Mouse (Mus musculus): ENCODE measurements around the gene AI464131. TPM values are rescaled to one million over a fixed set of nuclear protein-coding genes. Genes with fewer than 3 reads are reported as not detected.

The AI464131 gene
- polyA plus RNA-seq, 1 experiment from 2014 or later: 11.6 TPM

- Histone ChIP-seq H3K9me3 (ENCODE audit: control insufficient read depth) (0 out of 2 replicates have a peak, but pooled peaks cover 3% of the 10 kb centered on the region), H3K4me2 (replicated peaks; ENCODE audit: low read depth) (no peak overlapping the region), H3K36me3 (ENCODE audit: control insufficient read depth, insufficient read depth) (peaks cover 24% of the 10 kb centered on the region), H3K27ac (ENCODE audit: low read depth, low read length) (no peak overlapping the region), H3K4me1 (replicated peaks; ENCODE audit: control insufficient read depth, insufficient read depth, low read length) (no peaks in the 10 kb centered on the region), H3K4me3 (ENCODE audit: low read depth, low read length) (no peak overlapping the region), H3K9ac (ENCODE audit: low read depth, low read length) (no peak overlapping the region), H3K27me3 (replicated peaks; ENCODE audit: control insufficient read depth, insufficient read depth, low read length) (no peaks in the 10 kb centered on the region)
- ATAC-seq: no peak
- 49% methylated on average over 6 of the region's 6 CpGs for WGBS
- peak; percentile 32; the same call in 1 of the 2 replicates for TF ChIP-seq CTCF (IDR thresholded peaks at IDR 0.05; ENCODE audit: low read depth)
Observed at GRCm38 (mm10) chr4:41481601-41482017, 21.3 kb downstream of the AI464131 start.

GRCm38 (mm10) chr4:41480254-41480653 is 22.6 kb downstream of the AI464131 start:
- Histone ChIP-seq H3K27me3 (replicated peaks; ENCODE audit: control insufficient read depth, insufficient read depth, low read length) (no peaks in the 10 kb centered on the region), H3K27ac (ENCODE audit: low read depth, low read length) (no peak overlapping the region), H3K9me3 (ENCODE audit: control insufficient read depth) (no peaks in the 10 kb centered on the region), H3K4me2 (replicated peaks; ENCODE audit: low read depth) (no peak overlapping the region), H3K4me3 (ENCODE audit: low read depth, low read length) (no peak overlapping the region), H3K4me1 (replicated peaks; ENCODE audit: control insufficient read depth, insufficient read depth, low read length) (no peaks in the 10 kb centered on the region), H3K36me3 (ENCODE audit: control insufficient read depth, insufficient read depth) (peaks cover 24% of the 10 kb centered on the region), H3K9ac (ENCODE audit: low read depth, low read length) (no peak overlapping the region)
- no peak for ATAC-seq
- 73% methylated on average over 8 of the region's 8 CpGs for WGBS
- TF ChIP-seq CTCF (IDR thresholded peaks at IDR 0.05; ENCODE audit: low read depth): no peak

- Histone ChIP-seq H3K27ac (ENCODE audit: low read depth, low read length) (no peak overlapping the region), H3K36me3 (ENCODE audit: control insufficient read depth, insufficient read depth) (peaks cover 24% of the 10 kb centered on the region), H3K9me3 (ENCODE audit: control insufficient read depth) (no peaks in the 10 kb centered on the region), H3K4me2 (replicated peaks; ENCODE audit: low read depth) (no peak overlapping the region), H3K4me3 (ENCODE audit: low read depth, low read length) (no peak overlapping the region), H3K27me3 (replicated peaks; ENCODE audit: control insufficient read depth, insufficient read depth, low read length) (no peaks in the 10 kb centered on the region), H3K9ac (ENCODE audit: low read depth, low read length) (no peak overlapping the region), H3K4me1 (replicated peaks; ENCODE audit: control insufficient read depth, insufficient read depth, low read length) (no peaks in the 10 kb centered on the region)
- no peak for TF ChIP-seq CTCF (IDR thresholded peaks at IDR 0.05; ENCODE audit: low read depth)
- 79% methylated on average over 1 of the region's 1 CpGs for WGBS
- no peak for ATAC-seq
Observed at GRCm38 (mm10) chr4:41479456-41479804, 23.4 kb downstream of the AI464131 start.

- no peaks in the 10 kb centered on the region for H3K4me1 ChIP-seq (replicated peaks; ENCODE audit: control insufficient read depth, insufficient read depth, low read length)
- H3K4me3 ChIP-seq (ENCODE audit: low read depth, low read length): no peak overlapping the region
- H3K9me3 ChIP-seq (ENCODE audit: control insufficient read depth): no peaks in the 10 kb centered on the region
- no peak overlapping the region for H3K4me2 ChIP-seq (replicated peaks; ENCODE audit: low read depth)
- ATAC-seq: no peak
- peaks cover 24% of the 10 kb centered on the region for H3K36me3 ChIP-seq (ENCODE audit: control insufficient read depth, insufficient read depth)
- peak; percentile 37; the same call in 1 of the 2 replicates for TF ChIP-seq CTCF (IDR thresholded peaks at IDR 0.05; ENCODE audit: low read depth)
- 67% methylated on average over 4 of the region's 4 CpGs for WGBS
- H3K27me3 ChIP-seq (replicated peaks; ENCODE audit: control insufficient read depth, insufficient read depth, low read length): no peaks in the 10 kb centered on the region
- no peak overlapping the region for H3K9ac ChIP-seq (ENCODE audit: low read depth, low read length)
- no peak overlapping the region for H3K27ac ChIP-seq (ENCODE audit: low read depth, low read length)
Observed at GRCm38 (mm10) chr4:41478751-41479455, 24.0 kb downstream of the AI464131 start.

GRCm38 (mm10) chr4:41477648-41478160 is 25.2 kb downstream of the AI464131 start:
- no peaks in the 10 kb centered on the region for H3K27me3 ChIP-seq (replicated peaks; ENCODE audit: control insufficient read depth, insufficient read depth, low read length)
- no peak for TF ChIP-seq CTCF (IDR thresholded peaks at IDR 0.05; ENCODE audit: low read depth)
- no peak overlapping the region for H3K27ac ChIP-seq (ENCODE audit: low read depth, low read length)
- ATAC-seq: no peak
- no peak overlapping the region for H3K4me3 ChIP-seq (ENCODE audit: low read depth, low read length)
- H3K9me3 ChIP-seq (ENCODE audit: control insufficient read depth): no peaks in the 10 kb centered on the region
- no peak overlapping the region for H3K9ac ChIP-seq (ENCODE audit: low read depth, low read length)
- H3K4me2 ChIP-seq (replicated peaks; ENCODE audit: low read depth): no peak overlapping the region
- 86% methylated on average over 9 of the region's 9 CpGs for WGBS
- H3K36me3 ChIP-seq (ENCODE audit: control insufficient read depth, insufficient read depth): peaks cover 24% of the 10 kb centered on the region
- no peaks in the 10 kb centered on the region for H3K4me1 ChIP-seq (replicated peaks; ENCODE audit: control insufficient read depth, insufficient read depth, low read length)

GRCm38 (mm10) chr4:41471384-41471689 is 31.5 kb downstream of the AI464131 start:
- no peak overlapping the region for H3K9ac ChIP-seq (ENCODE audit: low read depth, low read length)
- H3K27ac ChIP-seq (ENCODE audit: low read depth, low read length): no peak overlapping the region
- H3K36me3 ChIP-seq (ENCODE audit: control insufficient read depth, insufficient read depth): no peaks in the 10 kb centered on the region
- H3K4me3 ChIP-seq (ENCODE audit: low read depth, low read length): no peak overlapping the region
- H3K27me3 ChIP-seq (replicated peaks; ENCODE audit: control insufficient read depth, insufficient read depth, low read length): no peaks in the 10 kb centered on the region
- 96% methylated on average over 1 of the region's 1 CpGs for WGBS
- ATAC-seq: no peak
- no peaks in the 10 kb centered on the region for H3K4me1 ChIP-seq (replicated peaks; ENCODE audit: control insufficient read depth, insufficient read depth, low read length)
- H3K9me3 ChIP-seq (ENCODE audit: control insufficient read depth): no peaks in the 10 kb centered on the region
- no peak overlapping the region for H3K4me2 ChIP-seq (replicated peaks; ENCODE audit: low read depth)
- TF ChIP-seq CTCF (IDR thresholded peaks at IDR 0.05; ENCODE audit: low read depth): no peak

Data from intestine, postnatal 0 days (tissue).